Mouse (Mus musculus) ZHBTc4 (cell line): ENCODE data around the gene Wdr1.
A peak's percentile ranks its signal among the peaks of the same experiment; 100 is the strongest.

Source experiments
- DNase-seq: peaks from one replicate; pipeline ENCODE4 v3.0.0-alpha.2; 2011; ENCODE audit warnings: low read depth, low spot score

Wdr1 gene

GRCm38 (mm10) chr5:38563121-38563520, at the start of gene Wdr1:
TSS of gene Wdr1 (minus strand) at chr5:38563221.
- DNase-seq, result no peak

GRCm38 (mm10) chr5:38611118-38611517, 48.1 kb upstream of the Wdr1 start:
- no peak for DNase-seq

GRCm38 (mm10) chr5:38608219-38608618, 45.2 kb upstream of the Wdr1 start:
- peak; percentile 70 for DNase-seq

- DNase-seq, result peak; percentile 53
Measured at GRCm38 (mm10) chr5:38598647-38599304, 35.8 kb upstream of the Wdr1 start.

DNA sequence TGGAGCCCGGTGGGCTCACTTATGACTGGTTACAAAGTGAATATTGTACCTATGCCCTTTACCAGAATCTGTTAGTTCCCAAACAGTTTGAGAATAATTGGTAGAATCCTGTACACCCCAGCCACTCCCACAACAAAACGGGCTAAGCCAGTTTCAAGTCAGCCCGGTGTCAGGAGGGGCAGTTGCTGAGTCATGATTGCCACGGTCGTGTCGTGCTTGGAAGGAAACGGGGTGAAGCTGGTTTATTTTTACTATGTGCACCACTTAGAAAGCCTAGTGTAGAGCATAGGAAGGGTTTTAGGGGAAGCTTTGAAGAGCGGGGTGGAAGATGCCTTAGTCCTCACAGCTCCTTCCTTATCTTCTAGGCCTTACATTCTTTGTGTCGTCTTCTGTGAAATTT, 25.9 kb upstream of the Wdr1 start:
- peak; percentile 48 for DNase-seq

- DNase-seq, result no peak
Measured at GRCm38 (mm10) chr5:38585450-38585849, 22.4 kb upstream of the Wdr1 start.

DNA sequence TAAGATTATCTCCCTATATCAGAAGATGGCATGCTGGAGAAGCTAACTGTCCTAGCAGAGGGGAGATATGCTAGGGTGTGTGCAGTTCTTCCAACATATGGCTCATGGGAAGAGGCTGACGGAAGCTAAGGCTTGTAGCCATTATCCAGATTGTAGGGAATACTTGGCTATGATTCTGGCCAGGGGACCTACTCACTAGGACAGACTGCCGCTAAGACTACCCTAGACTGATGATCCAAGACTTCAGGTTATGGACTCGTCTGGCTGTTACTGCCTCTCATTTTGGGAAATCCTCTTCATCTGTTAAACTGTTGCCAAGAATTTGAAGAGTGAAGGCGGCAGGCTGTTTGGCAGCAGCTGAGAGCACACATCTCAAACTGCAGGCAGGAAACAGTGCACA, 20.0 kb upstream of the Wdr1 start:
- DNase-seq, result no peak

GRCm38 (mm10) chr5:38580703-38581102, 17.7 kb upstream of the Wdr1 start:
- peak; percentile 95 for DNase-seq

DNA sequence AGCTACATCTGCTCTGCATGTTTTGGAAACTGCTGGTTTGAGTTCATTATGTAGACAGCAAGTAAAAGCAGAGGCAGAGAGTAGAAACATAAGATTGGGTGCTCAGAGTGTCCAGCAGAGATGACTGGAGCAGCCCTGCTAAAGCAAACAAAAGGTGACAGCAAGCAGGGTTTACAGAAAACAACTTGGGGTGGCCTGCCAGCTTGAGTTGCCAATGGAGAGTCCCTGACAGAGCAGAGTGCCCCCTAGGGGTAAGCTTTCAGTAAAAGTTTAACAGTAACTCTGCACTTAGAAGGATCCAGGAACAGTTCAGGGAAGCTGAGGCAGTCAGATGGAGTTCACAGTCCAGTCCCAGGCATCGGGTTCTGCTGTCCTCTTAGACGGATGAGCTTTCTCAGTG, 7.9 kb upstream of the Wdr1 start:
- peak; percentile 66 for DNase-seq

DNA sequence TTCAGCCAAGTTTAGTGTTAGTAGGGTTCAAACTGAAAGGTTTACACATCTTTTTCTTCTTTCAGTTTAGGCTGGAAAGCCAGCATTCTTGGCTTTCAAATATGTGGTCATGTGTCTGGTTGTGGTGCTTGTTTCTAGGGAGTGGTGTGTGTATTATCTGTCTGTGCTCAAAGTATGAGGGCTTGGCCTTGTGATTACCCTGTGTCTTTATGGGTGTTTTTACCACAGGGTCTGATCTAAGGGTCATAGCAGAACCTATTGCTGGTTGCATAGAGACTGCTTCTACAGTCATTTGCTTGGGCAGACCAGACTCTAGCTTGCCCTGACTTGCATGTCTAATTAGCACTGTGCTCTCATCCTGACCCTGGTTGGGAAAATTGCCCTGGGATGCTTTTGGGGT, 5.6 kb upstream of the Wdr1 start:
- DNase-seq, result no peak

GRCm38 (mm10) chr5:38564831-38565230, 1.8 kb upstream of the Wdr1 start:
- DNase-seq, result no peak

- DNase-seq, result peak; percentile 99
Measured at GRCm38 (mm10) chr5:38561426-38562024, 1.5 kb downstream of the Wdr1 start.

DNA sequence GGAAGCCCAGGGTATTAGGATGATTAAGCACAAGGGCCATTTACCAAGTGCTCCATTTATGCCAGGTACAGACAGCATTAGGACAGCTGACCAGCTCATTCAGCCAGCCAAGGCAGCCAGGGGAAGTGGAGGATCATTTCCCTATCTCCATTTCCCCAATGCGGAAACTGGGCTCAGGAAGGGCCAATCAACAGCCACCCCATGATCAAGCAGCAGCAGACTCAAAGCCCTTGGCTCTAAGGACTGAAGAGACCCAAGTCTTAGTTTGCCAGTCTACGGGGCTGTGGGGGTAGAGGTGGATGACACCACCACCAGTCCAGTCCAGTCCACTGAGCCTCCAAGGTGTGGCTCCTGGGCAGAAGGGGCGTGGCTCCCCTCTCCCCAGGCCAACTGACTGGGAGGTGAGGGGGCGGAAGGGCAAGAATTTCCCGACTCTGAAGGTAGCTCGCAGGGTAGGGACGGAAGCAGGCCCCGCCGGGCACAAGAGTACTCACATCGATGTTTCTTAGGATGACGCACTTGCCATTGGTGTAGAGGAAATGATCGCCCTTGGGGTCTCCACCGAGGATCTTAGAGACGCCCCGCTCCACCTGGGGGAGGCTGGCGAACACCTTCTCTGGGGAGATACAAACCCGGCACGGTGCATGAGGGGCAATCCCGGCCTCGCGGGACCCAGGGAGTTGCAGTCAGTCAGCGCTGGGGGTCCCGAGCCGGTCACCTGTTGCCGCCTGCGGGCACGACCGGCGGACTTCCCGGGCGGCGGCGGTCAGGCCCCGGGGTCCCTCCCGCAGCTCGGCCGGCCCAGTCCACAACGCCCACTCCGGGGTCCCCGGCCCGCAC, 2.2 kb downstream of the Wdr1 start:
- peak; percentile 65 for DNase-seq

GRCm38 (mm10) chr5:38558831-38559230, 4.2 kb downstream of the Wdr1 start:
- DNase-seq, result no peak

DNA sequence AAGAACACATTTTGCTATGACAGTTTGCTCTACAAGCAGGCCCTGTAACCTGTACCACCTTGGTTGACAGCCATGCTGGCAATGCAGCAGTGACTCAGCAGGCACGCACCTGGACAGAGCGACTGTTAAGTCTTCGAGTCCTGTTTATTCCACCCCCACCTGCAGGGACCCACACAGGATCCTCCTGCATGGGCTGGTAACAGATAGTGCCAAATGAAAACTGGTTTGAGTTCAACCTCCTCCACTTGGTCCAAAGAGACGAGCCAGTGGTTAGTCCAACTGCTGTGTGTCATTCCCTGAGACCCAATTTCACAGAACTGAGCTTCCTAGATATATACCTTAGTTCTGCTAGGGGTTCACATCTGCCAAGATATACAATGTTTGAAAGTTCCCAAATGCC, 5.2 kb downstream of the Wdr1 start:
- no peak for DNase-seq

- no peak for DNase-seq
Measured at GRCm38 (mm10) chr5:38556406-38556805, 6.6 kb downstream of the Wdr1 start.

GRCm38 (mm10) chr5:38553953-38554352, 9.1 kb downstream of the Wdr1 start:
- DNase-seq, result peak; percentile 92

- DNase-seq, result peak; percentile 55
Measured at GRCm38 (mm10) chr5:38553491-38553890, 9.5 kb downstream of the Wdr1 start.

DNA sequence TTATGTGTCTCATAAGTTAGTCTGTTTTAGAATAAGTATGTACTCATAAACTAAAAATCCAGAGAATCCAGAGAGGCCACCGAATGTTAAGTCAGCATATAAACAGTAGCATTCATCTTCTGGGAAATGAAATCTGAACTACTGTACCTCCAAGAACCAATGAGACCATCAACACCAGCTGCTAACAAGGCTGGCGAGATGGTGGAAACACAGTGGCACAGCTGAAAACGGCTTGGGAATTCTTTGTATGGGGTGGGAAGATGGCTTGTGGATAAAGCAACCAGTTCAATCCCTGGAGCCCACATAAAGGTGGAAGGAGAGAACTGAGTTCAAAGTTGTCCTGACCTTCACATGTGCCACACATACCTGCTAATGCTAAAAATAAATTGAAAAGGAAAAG, 10.4 kb downstream of the Wdr1 start:
- DNase-seq, result no peak

GRCm38 (mm10) chr5:38550221-38550768, 12.7 kb downstream of the Wdr1 start:
- DNase-seq, result no peak

GRCm38 (mm10) chr5:38549461-38549909, 13.5 kb downstream of the Wdr1 start:
- no peak for DNase-seq

GRCm38 (mm10) chr5:38547375-38547774, 15.6 kb downstream of the Wdr1 start:
- peak; percentile 24 for DNase-seq
